8 mouse cellular contexts compared by ENCODE assay signal in the genomic region with DNA sequence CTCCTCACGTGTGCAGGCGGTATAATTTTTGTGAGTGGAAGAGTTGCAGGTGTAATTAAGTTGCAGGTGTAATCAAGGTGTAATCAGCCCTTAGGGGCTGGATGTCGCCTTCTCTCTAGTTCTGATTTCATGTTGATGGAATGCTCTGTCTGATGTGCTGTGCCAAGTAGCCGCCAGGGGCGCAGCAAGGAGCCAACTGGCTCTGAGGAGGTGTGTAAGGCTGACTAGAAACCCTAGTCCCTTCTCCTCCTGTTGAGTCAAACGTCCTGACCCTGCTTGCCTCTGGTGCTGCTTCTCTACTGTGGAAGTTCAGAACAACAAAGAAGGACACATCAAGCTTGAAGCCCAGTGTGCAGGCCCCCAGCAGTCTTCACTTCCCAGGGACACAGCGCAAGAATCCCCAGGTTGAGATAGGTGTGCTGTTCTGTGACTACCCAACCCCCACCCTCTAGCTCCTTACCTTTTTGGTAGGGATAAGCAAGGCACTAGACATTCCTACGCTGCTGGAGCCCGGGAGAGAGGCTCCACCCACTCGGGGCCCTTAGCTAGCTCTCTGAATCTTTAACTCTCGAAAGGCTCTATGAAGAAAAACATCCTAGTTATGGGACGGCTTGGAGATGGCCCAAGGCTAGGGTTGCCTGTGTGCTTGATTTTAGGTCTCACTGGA. TPM values are rescaled to one million over a fixed set of nuclear protein-coding genes. Genes with fewer than 3 reads are reported as not detected.
DNase-seq lines count a peak whose midpoint lies in the region; ATAC-seq lines count a peak whose summit lies in the region.

No protein-coding gene starts in this region.

- H3K27me3 ChIP-seq in embryonic facial prominence, embryonic 11.5 days (ENCODE audit: control insufficient read depth, insufficient read depth, low read length): no peaks in the 10 kb centered on the region
- no peaks in the 10 kb centered on the region for H3K27me3 ChIP-seq in heart, embryonic 16.5 days (ENCODE audit: control insufficient read depth, insufficient read depth, low read length)
- H3K27me3 ChIP-seq in lung, embryonic 15.5 days: no peaks in the 10 kb centered on the region

- WGBS in embryonic facial prominence, embryonic 11.5 days: 20% methylated on average over 12 of the region's 12 CpGs
- 16% methylated on average over 12 of the region's 12 CpGs for WGBS in heart, embryonic 16.5 days
- WGBS in lung, embryonic 15.5 days: 18% methylated on average over 12 of the region's 12 CpGs

- H3K4me1 ChIP-seq in embryonic facial prominence, embryonic 11.5 days (ENCODE audit: control insufficient read depth, insufficient read depth, low read length): no peaks in the 10 kb centered on the region; the same call in none of the 2 replicates
- peaks cover 36% of the 10 kb centered on the region for H3K4me1 ChIP-seq in heart, embryonic 16.5 days (ENCODE audit: control insufficient read depth, insufficient read depth, low read length)
- peaks cover 47% of the 10 kb centered on the region for H3K4me1 ChIP-seq in lung, embryonic 15.5 days

- no peak overlapping the region for H3K4me3 ChIP-seq in embryonic facial prominence, embryonic 11.5 days (ENCODE audit: low read depth, low read length)
- H3K4me3 ChIP-seq in heart, embryonic 16.5 days (ENCODE audit: low read length): peak overlapping the region; percentile 3
- H3K4me3 ChIP-seq in lung, embryonic 15.5 days: peak overlapping the region; percentile 22

- ATAC-seq in embryonic facial prominence, embryonic 11.5 days (replicated peaks; ENCODE audit: insufficient number of reproducible peaks, low FRiP score, low TSS enrichment, low read depth): no peak
- no peak for ATAC-seq in heart, embryonic 16.5 days (replicated peaks; ENCODE audit: extremely low read depth, insufficient read depth, low FRiP score)
- ATAC-seq in lung, embryonic 15.5 days (ENCODE audit: borderline replicate concordance, extremely low read depth, low FRiP score, low TSS enrichment): peak; percentile 41

- peak; percentile 31 to 63 for DNase-seq in CD8-positive naive resting alpha-beta T cell, adult 2 months (ENCODE audit: low read depth in 2 of 2, low spot score in 2 of 2)
- peak; percentile 93 for DNase-seq in ZHBTc4 (ENCODE audit: low read depth, low spot score)
- peak; percentile 78 for DNase-seq in embryonic facial prominence, embryonic 11.5 days (ENCODE audit: low spot score)
- peak; percentile 81 to 86 for DNase-seq in kidney, postnatal 36 days
- peak; percentile 16 for DNase-seq in retina, postnatal 7 days (ENCODE audit: low read depth, low spot score)
- DNase-seq in ovary, postnatal 14 days (ENCODE audit: low spot score): no peak

- no peaks in the 10 kb centered on the region for H3K36me3 ChIP-seq in embryonic facial prominence, embryonic 11.5 days (replicated peaks; ENCODE audit: control insufficient read depth, insufficient read depth, low read depth, low read length)
- H3K36me3 ChIP-seq in heart, embryonic 16.5 days (ENCODE audit: control insufficient read depth, insufficient read depth): peaks cover 29% of the 10 kb centered on the region
- peaks cover 29% of the 10 kb centered on the region for H3K36me3 ChIP-seq in lung, embryonic 15.5 days

- no peaks in the 10 kb centered on the region for H3K9me3 ChIP-seq in embryonic facial prominence, embryonic 11.5 days (replicated peaks; ENCODE audit: control insufficient read depth, low read length)
- no peaks in the 10 kb centered on the region for H3K9me3 ChIP-seq in heart, embryonic 16.5 days (replicated peaks; ENCODE audit: control insufficient read depth, low read length)
- H3K9me3 ChIP-seq in lung, embryonic 15.5 days: no peaks in the 10 kb centered on the region

- no peak overlapping the region for H3K27ac ChIP-seq in embryonic facial prominence, embryonic 11.5 days (replicated peaks; ENCODE audit: low read depth, low read length)
- H3K27ac ChIP-seq in heart, embryonic 16.5 days (ENCODE audit: low read length): peak overlapping the region; percentile 76
- H3K27ac ChIP-seq in lung, embryonic 15.5 days: peak overlapping the region; percentile 94

- H3K4me2 ChIP-seq in embryonic facial prominence, embryonic 11.5 days (ENCODE audit: low read depth, low read length): no peak overlapping the region
- peak overlapping the region; percentile 54 for H3K4me2 ChIP-seq in heart, embryonic 16.5 days (ENCODE audit: low read depth, low read length)
- H3K4me2 ChIP-seq in lung, embryonic 15.5 days: peak overlapping the region; percentile 82

- no peak overlapping the region; the same call in 1 of the 2 replicates for H3K9ac ChIP-seq in embryonic facial prominence, embryonic 11.5 days (replicated peaks; ENCODE audit: low read length)
- peak overlapping the region; percentile 15 for H3K9ac ChIP-seq in heart, embryonic 16.5 days (ENCODE audit: low read length)
- no peak overlapping the region for H3K9ac ChIP-seq in lung, embryonic 15.5 days

RNA-seq across cellular contexts. Expression of gene Cers2, which starts 3.0 kb away (rescaled TPM):
- 117 and 118 TPM in 2 replicates for polyA plus RNA-seq in embryonic facial prominence, embryonic 11.5 days (2014; fragmentation: Nextera tagmentation; extraction: Ambion mirVana)
- 139 and 145 TPM in 2 replicates for polyA plus RNA-seq in heart, embryonic 16.5 days (2015; fragmentation: Nextera tagmentation; extraction: Ambion mirVana)
- polyA plus RNA-seq in lung, embryonic 15.5 days (2015; fragmentation: Nextera tagmentation; extraction: Ambion mirVana): 201 and 203 TPM in 2 replicates

RNA-seq across cellular contexts. Expression of gene Anxa9, which starts 10.6 kb away (rescaled TPM):
- 1.5 and 1.9 TPM in 2 replicates for polyA plus RNA-seq in embryonic facial prominence, embryonic 11.5 days (2014; fragmentation: Nextera tagmentation; extraction: Ambion mirVana)
- 0.60 and 0.79 TPM in 2 replicates for polyA plus RNA-seq in heart, embryonic 16.5 days (2015; fragmentation: Nextera tagmentation; extraction: Ambion mirVana)
- polyA plus RNA-seq in lung, embryonic 15.5 days (2015; fragmentation: Nextera tagmentation; extraction: Ambion mirVana): 1.6 and 2.3 TPM in 2 replicates

RNA-seq across cellular contexts. Expression of gene Prune1, which starts 35.7 kb away (rescaled TPM):
- 25.9 and 28.2 TPM in 2 replicates for polyA plus RNA-seq in embryonic facial prominence, embryonic 11.5 days (2014; fragmentation: Nextera tagmentation; extraction: Ambion mirVana)
- 28.1 and 31.4 TPM in 2 replicates for polyA plus RNA-seq in heart, embryonic 16.5 days (2015; fragmentation: Nextera tagmentation; extraction: Ambion mirVana)
- polyA plus RNA-seq in lung, embryonic 15.5 days (2015; fragmentation: Nextera tagmentation; extraction: Ambion mirVana): 21.0 and 23.9 TPM in 2 replicates

RNA-seq across cellular contexts. Expression of gene Mindy1, which starts 36.4 kb away (rescaled TPM):
- 45.7 and 46.8 TPM in 2 replicates for polyA plus RNA-seq in embryonic facial prominence, embryonic 11.5 days (2014; fragmentation: Nextera tagmentation; extraction: Ambion mirVana)
- polyA plus RNA-seq in heart, embryonic 16.5 days (2015; fragmentation: Nextera tagmentation; extraction: Ambion mirVana): 24.7 and 28.2 TPM in 2 replicates
- 38.1 and 41.6 TPM in 2 replicates for polyA plus RNA-seq in lung, embryonic 15.5 days (2015; fragmentation: Nextera tagmentation; extraction: Ambion mirVana)

RNA-seq across cellular contexts. Expression of gene Setdb1, which starts 39.5 kb away (rescaled TPM):
- 66.2 and 67.3 TPM in 2 replicates for polyA plus RNA-seq in embryonic facial prominence, embryonic 11.5 days (2014; fragmentation: Nextera tagmentation; extraction: Ambion mirVana)
- polyA plus RNA-seq in heart, embryonic 16.5 days (2015; fragmentation: Nextera tagmentation; extraction: Ambion mirVana): 20.1 and 21.5 TPM in 2 replicates
- 35.7 and 40.4 TPM in 2 replicates for polyA plus RNA-seq in lung, embryonic 15.5 days (2015; fragmentation: Nextera tagmentation; extraction: Ambion mirVana)
